Mouse (Mus musculus): ENCODE measurements around the gene Mcu.

GRCm38 (mm10) chr10:59604879-59605464 lies 11.5 kb downstream of the Mcu start:
- TF ChIP-seq POLR2A (IDR thresholded peaks at IDR 0.05; ENCODE audit: low read depth, low read length) (no peak), CTCF (IDR thresholded peaks at IDR 0.05; ENCODE audit: borderline replicate concordance, insufficient read depth, low read length) (no peak)
